Mouse (Mus musculus) cortical plate, adult 2 months (tissue): ENCODE data around the gene Pax7.

ENCODE experiments used
- CTCF ChIP-seq: fragments of 200-500 bp; IDR thresholded peaks from 2 replicates; pipeline ENCODE4 v1.5.1; 2011; ENCODE audit warnings: mild to moderate bottlenecking, control low read depth, low read length; ENCODE audit not compliant: insufficient read depth; ENCODE audit errors: extremely low read depth
- POLR2A ChIP-seq: fragments of 200-500 bp; IDR thresholded peaks from 2 replicates; pipeline ENCODE4 v1.6.1; 2011; ENCODE audit warnings: mild to moderate bottlenecking, low read length, control low read depth; ENCODE audit not compliant: insufficient read depth; ENCODE audit errors: extremely low read depth

DNA sequence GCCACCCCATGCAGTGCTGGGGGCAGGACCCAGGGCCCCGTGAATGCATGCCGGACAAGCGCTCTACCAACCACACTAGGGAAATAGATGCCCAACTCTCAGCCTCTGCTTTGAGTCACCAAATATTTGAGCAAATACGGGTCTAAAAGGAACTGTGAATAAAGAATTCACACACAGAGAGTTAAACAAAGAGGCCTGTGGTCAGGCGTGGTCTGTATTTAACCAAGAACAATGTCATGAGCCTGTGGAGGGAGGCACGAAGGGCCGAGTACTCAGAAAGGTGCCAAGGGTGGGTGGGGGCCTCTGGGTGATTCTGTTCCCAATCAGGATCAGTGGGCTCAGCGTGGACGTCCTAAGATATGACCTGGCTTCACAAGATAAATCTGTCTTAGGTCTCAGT is 145.3 kb downstream of the Pax7 start:
- TF ChIP-seq CTCF (no peak), POLR2A (no peak)
